Mouse (Mus musculus) liver, postnatal 0 days (tissue): Measurements from ENCODE around the gene Wnt2b.

Experiments used
- CTCF ChIP-seq: sonication (generic); IDR thresholded peaks from 2 replicates; pipeline ENCODE4 v1.5.1; 2016; ENCODE audit warnings: antibody characterized with exemption, low read depth
- EP300 ChIP-seq: IDR thresholded peaks from 2 replicates; pipeline ENCODE4 v1.6.1; 2016; ENCODE audit warnings: antibody characterized with exemption, low read depth, mild to moderate bottlenecking

DNA sequence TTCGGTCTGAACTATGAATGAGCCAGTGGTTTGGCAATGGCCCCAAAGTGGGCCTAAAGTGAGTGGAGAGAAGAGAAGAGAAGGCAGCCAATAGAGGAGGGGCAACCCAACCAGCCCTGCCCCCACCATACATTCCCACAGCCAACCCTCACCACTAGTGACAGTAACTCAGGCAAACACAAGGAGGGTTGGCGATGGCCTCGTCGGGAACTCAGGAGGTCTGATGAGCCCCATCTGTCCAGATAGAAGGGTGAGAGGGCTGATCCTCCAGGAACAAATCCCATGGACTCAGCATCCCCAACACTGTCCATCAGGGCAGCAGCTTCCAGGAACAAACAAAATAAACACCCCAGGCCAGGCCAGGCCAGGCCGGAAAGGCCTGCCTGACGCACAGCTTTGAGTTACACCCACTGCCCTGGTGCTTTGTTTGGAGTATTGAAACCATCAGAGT, 5.6 kb downstream of the Wnt2b start:
- no peak for TF ChIP-seq CTCF
- TF ChIP-seq EP300 = no peak
